Mouse (Mus musculus) kidney, embryonic 14.5 days (tissue): ENCODE data around the gene Trpc7. TPM values are rescaled to one million over a fixed set of nuclear protein-coding genes. Genes with fewer than 3 reads are reported as not detected.

Experiments
- ATAC-seq: fragments of 200-750 bp; cut with Nextera tagmentation; 2 replicates; pipeline ENCODE4 v1.8.0; 2017; ENCODE audit warnings: moderate number of reproducible peaks, mild to moderate bottlenecking, moderate TSS enrichment, moderate library complexity; ENCODE audit not compliant: low FRiP score, low TSS enrichment
- H3K27ac ChIP-seq: fragments of 300-500 bp; sonication (generic); 2 replicates; pipeline ENCODE4 v1.5.1; 2014; ENCODE audit warnings: low read depth, mild to moderate bottlenecking, low read length, moderate library complexity, mixed read lengths
- H3K27me3 ChIP-seq: fragments of 300-500 bp; sonication (generic); 2 replicates; pipeline ENCODE4 v1.6.1; 2014; ENCODE audit warnings: mild to moderate bottlenecking, low read length; ENCODE audit not compliant: control insufficient read depth, insufficient read depth
- H3K36me3 ChIP-seq: fragments of 300-500 bp; sonication (generic); 2 replicates; pipeline ENCODE4 v1.6.1; 2014; ENCODE audit warnings: low read length, mixed read lengths; ENCODE audit not compliant: control insufficient read depth, insufficient read depth
- H3K4me1 ChIP-seq: fragments of 300-500 bp; sonication (generic); 2 replicates; pipeline ENCODE4 v1.6.1; 2014; ENCODE audit warnings: low read length, mixed read lengths; ENCODE audit not compliant: control insufficient read depth, insufficient read depth
- H3K4me2 ChIP-seq: fragments of 300-500 bp; sonication (generic); replicated peaks from 2 replicates; pipeline ENCODE4 v1.6.1; 2014; ENCODE audit warnings: low read depth, mild to moderate bottlenecking, low read length
- H3K4me3 ChIP-seq: fragments of 300-500 bp; sonication (generic); 2 replicates; pipeline ENCODE4 v1.5.1; 2014; ENCODE audit warnings: mild to moderate bottlenecking, low read length
- H3K9ac ChIP-seq: fragments of 300-500 bp; sonication (generic); 2 replicates; pipeline ENCODE4 v1.6.1; 2014; ENCODE audit warnings: low read depth, mild to moderate bottlenecking, low read length, moderate library complexity
- H3K9me3 ChIP-seq: fragments of 300-500 bp; sonication (generic); 2 replicates; pipeline ENCODE4 v1.6.1; 2016; ENCODE audit warnings: low read length; ENCODE audit not compliant: control insufficient read depth
- WGBS: fragments of 180-500 bp; shearing (Covaris S2); extraction: QIAGEN DNeasy Blood & Tissue Kit; methylation state at CpG from one replicate; pipeline ENCODE4 v1.1.7; 2014; 5-methylcytosine and 5-hydroxymethylcytosine counted together
- polyA plus RNA-seq: library from polyadenylated mRNA; unstranded; fragments of >200 nt; fragmentation: Nextera tagmentation; extraction: Ambion mirVana; gene quantifications from 2 replicates; pipeline ENCODE4 v1.2.1, GENCODE M21; 2014

The Trpc7 gene
- polyA plus RNA-seq, 1 experiment from 2014 or later: 0.14 TPM

- H3K4me2 ChIP-seq: no peak overlapping the region
- H3K27ac ChIP-seq: no peak overlapping the region
- H3K4me1 ChIP-seq: peaks cover 11% of the 10 kb centered on the region; the same call in 1 of the 2 replicates
- WGBS: 74% methylated on average over 7 of the region's 7 CpGs
- no peak overlapping the region for H3K9ac ChIP-seq
- no peaks in the 10 kb centered on the region for H3K9me3 ChIP-seq
- H3K27me3 ChIP-seq: peaks cover 33% of the 10 kb centered on the region
- no peaks in the 10 kb centered on the region for H3K36me3 ChIP-seq
- ATAC-seq: no peak
- no peak overlapping the region for H3K4me3 ChIP-seq
Observed at GRCm38 (mm10) chr13:56749377-56749776, 146.4 kb downstream of the Trpc7 start.

- 0 out of 2 replicates have a peak, but pooled peaks cover 3% of the 10 kb centered on the region for H3K36me3 ChIP-seq
- H3K27me3 ChIP-seq: peaks cover 15% of the 10 kb centered on the region
- no peak overlapping the region for H3K9ac ChIP-seq
- ATAC-seq: no peak
- 0 out of 2 replicates have a peak, but pooled peaks cover under 1% of the 10 kb centered on the region for H3K4me1 ChIP-seq
- H3K4me3 ChIP-seq: no peak overlapping the region
- 53% methylated on average over 8 of the region's 8 CpGs for WGBS
- no peak overlapping the region for H3K27ac ChIP-seq
- H3K4me2 ChIP-seq: no peak overlapping the region
- no peaks in the 10 kb centered on the region for H3K9me3 ChIP-seq
Observed at GRCm38 (mm10) chr13:56747554-56747953, 148.2 kb downstream of the Trpc7 start.

- Histone ChIP-seq H3K9me3 (no peaks in the 10 kb centered on the region), H3K4me2 (no peak overlapping the region), H3K9ac (no peak overlapping the region), H3K36me3 (peaks cover 3% of the 10 kb centered on the region; the same call in 1 of the 2 replicates), H3K27me3 (peaks cover 8% of the 10 kb centered on the region), H3K4me3 (no peak overlapping the region), H3K4me1 (no peaks in the 10 kb centered on the region), H3K27ac (no peak overlapping the region)
- no peak for ATAC-seq
- 75% methylated on average over 10 of the region's 10 CpGs for WGBS
Observed at GRCm38 (mm10) chr13:56746739-56747532, 148.9 kb downstream of the Trpc7 start.

GRCm38 (mm10) chr13:56742325-56742901 is 153.4 kb downstream of the Trpc7 start:
- Histone ChIP-seq H3K4me3 (no peak overlapping the region), H3K4me1 (no peaks in the 10 kb centered on the region), H3K36me3 (peaks cover 37% of the 10 kb centered on the region), H3K4me2 (no peak overlapping the region), H3K27ac (no peak overlapping the region), H3K9ac (no peak overlapping the region), H3K9me3 (no peaks in the 10 kb centered on the region), H3K27me3 (no peaks in the 10 kb centered on the region)
- ATAC-seq: no peak
- WGBS: 89% methylated on average over 6 of the region's 6 CpGs

GRCm38 (mm10) chr13:56741691-56742090 is 154.1 kb downstream of the Trpc7 start:
- WGBS: 90% methylated on average over 7 of the region's 7 CpGs
- no peak for ATAC-seq

GRCm38 (mm10) chr13:56740496-56740895 is 155.3 kb downstream of the Trpc7 start:
- no peak for ATAC-seq
- Histone ChIP-seq H3K36me3 (peaks cover 55% of the 10 kb centered on the region), H3K4me3 (no peak overlapping the region), H3K27me3 (no peaks in the 10 kb centered on the region), H3K9me3 (no peaks in the 10 kb centered on the region), H3K4me2 (no peak overlapping the region), H3K9ac (no peak overlapping the region), H3K27ac (no peak overlapping the region), H3K4me1 (no peaks in the 10 kb centered on the region)
- 93% methylated on average over 6 of the region's 6 CpGs for WGBS

More at GRCm38 (mm10) chr13:56741691-56742090, 154.1 kb downstream of the Trpc7 start:
- Histone ChIP-seq H3K4me2 (no peak overlapping the region), H3K36me3 (peaks cover 44% of the 10 kb centered on the region), H3K27me3 (no peaks in the 10 kb centered on the region), H3K27ac (no peak overlapping the region), H3K4me1 (no peaks in the 10 kb centered on the region), H3K9ac (no peak overlapping the region), H3K9me3 (no peaks in the 10 kb centered on the region), H3K4me3 (no peak overlapping the region)

- Histone ChIP-seq H3K27ac (no peak overlapping the region), H3K9me3 (no peaks in the 10 kb centered on the region), H3K4me2 (no peak overlapping the region), H3K36me3 (peaks cover 63% of the 10 kb centered on the region), H3K9ac (no peak overlapping the region), H3K4me3 (no peak overlapping the region), H3K4me1 (no peaks in the 10 kb centered on the region), H3K27me3 (no peaks in the 10 kb centered on the region)
- ATAC-seq: no peak
- WGBS: 92% methylated on average over 5 of the region's 5 CpGs
Observed at GRCm38 (mm10) chr13:56739556-56739955, 156.2 kb downstream of the Trpc7 start.

GRCm38 (mm10) chr13:56735212-56735875 is 160.4 kb downstream of the Trpc7 start:
- no peaks in the 10 kb centered on the region for H3K9me3 ChIP-seq
- no peaks in the 10 kb centered on the region for H3K4me1 ChIP-seq
- H3K4me2 ChIP-seq: no peak overlapping the region
- no peak overlapping the region for H3K9ac ChIP-seq
- H3K36me3 ChIP-seq: peaks cover 90% of the 10 kb centered on the region
- ATAC-seq: no peak
- no peak overlapping the region for H3K27ac ChIP-seq
- H3K4me3 ChIP-seq: no peak overlapping the region
- 48% methylated on average over 6 of the region's 6 CpGs for WGBS
- H3K27me3 ChIP-seq: no peaks in the 10 kb centered on the region

GRCm38 (mm10) chr13:56734617-56735016 is 161.2 kb downstream of the Trpc7 start:
- Histone ChIP-seq H3K4me1 (no peaks in the 10 kb centered on the region), H3K4me2 (no peak overlapping the region), H3K9me3 (no peaks in the 10 kb centered on the region), H3K27ac (no peak overlapping the region), H3K27me3 (no peaks in the 10 kb centered on the region), H3K4me3 (no peak overlapping the region), H3K36me3 (peaks cover 92% of the 10 kb centered on the region), H3K9ac (no peak overlapping the region)
- ATAC-seq: no peak
- WGBS: 81% methylated on average over 4 of the region's 4 CpGs
